ENCODE assay signal across 9 mouse cellular contexts in the genomic region with DNA sequence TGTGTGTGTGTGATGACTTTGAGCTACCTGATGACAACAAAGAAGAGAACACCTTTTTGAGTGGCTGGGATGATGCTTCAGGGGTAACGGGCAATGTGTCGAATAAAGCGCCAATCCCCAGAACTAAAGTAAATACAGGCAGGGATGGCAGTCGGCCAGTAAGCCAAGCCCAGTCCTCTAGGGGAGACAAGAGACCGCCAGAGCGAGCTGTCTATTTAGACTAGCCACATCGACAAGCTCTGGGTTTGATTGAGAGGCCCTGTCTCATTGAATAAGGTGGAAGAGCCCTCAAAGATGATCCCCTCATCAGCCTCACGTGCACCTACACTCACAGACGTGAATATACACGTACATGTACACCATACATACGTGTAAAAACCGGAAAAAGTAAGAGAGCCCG. TPM values are rescaled to one million over a fixed set of nuclear protein-coding genes. Genes with fewer than 3 reads are reported as not detected.
DNase-seq lines count a peak whose midpoint lies in the region; ATAC-seq lines count a peak whose summit lies in the region.
"Had no signal": no experiment of that assay in that cellular context is flagged by ENCODE, and none has a peak within 500 bp of the region (broad histone marks: within the 10 kb centered on the region; RNA-seq: fewer than 3 reads in every experiment).

No protein-coding gene starts in this region.

- H3K36me3 ChIP-seq in hindbrain, embryonic 14.5 days (replicated peaks; ENCODE audit: control insufficient read depth, insufficient read depth): no peaks in the 10 kb centered on the region
- H3K36me3 ChIP-seq in hindbrain, embryonic 12.5 days: no peaks in the 10 kb centered on the region
- H3K36me3 ChIP-seq: kidney, embryonic 15.5 days; stomach, embryonic 15.5 days had no signal

- peak; percentile 63 for DNase-seq in hindbrain, embryonic 14.5 days (ENCODE audit: low spot score)
- peak; percentile 24 for DNase-seq in urinary bladder, postnatal 14 days (ENCODE audit: low spot score)
- DNase-seq in urinary bladder, postnatal 4 days (ENCODE audit: low spot score in 2 of 2): no peak
- peak; percentile 69 for DNase-seq in lung, postnatal 36 days
- no peak for DNase-seq in frontal cortex, postnatal 14 days (ENCODE audit: low spot score in 2 of 2)
- no peak for DNase-seq in cerebellum, adult 9-11 months

- no peaks in the 10 kb centered on the region for H3K9me3 ChIP-seq in hindbrain, embryonic 14.5 days (ENCODE audit: control insufficient read depth, low read length)
- H3K9me3 ChIP-seq in hindbrain, embryonic 12.5 days (replicated peaks): no peaks in the 10 kb centered on the region
- H3K9me3 ChIP-seq: kidney, embryonic 15.5 days; stomach, embryonic 15.5 days had no signal

- no peak overlapping the region for H3K9ac ChIP-seq in hindbrain, embryonic 14.5 days
- no peak overlapping the region for H3K9ac ChIP-seq in hindbrain, embryonic 12.5 days
- H3K9ac ChIP-seq: kidney, embryonic 15.5 days; stomach, embryonic 15.5 days had no signal

- H3K4me3 ChIP-seq in hindbrain, embryonic 14.5 days (replicated peaks; ENCODE audit: low read length): no peak overlapping the region
- no peak overlapping the region for H3K4me3 ChIP-seq in hindbrain, embryonic 12.5 days
- H3K4me3 ChIP-seq: kidney, embryonic 15.5 days; stomach, embryonic 15.5 days had no signal

- peaks cover 11% of the 10 kb centered on the region; the same call in 1 of the 2 replicates for H3K4me1 ChIP-seq in hindbrain, embryonic 14.5 days (replicated peaks; ENCODE audit: control insufficient read depth, insufficient read depth, low read length)
- H3K4me1 ChIP-seq in hindbrain, embryonic 12.5 days: peaks cover 15% of the 10 kb centered on the region

- H3K27me3 ChIP-seq in hindbrain, embryonic 14.5 days (ENCODE audit: control insufficient read depth, insufficient read depth, low read length): no peaks in the 10 kb centered on the region
- H3K27me3 ChIP-seq in hindbrain, embryonic 12.5 days: no peaks in the 10 kb centered on the region
- H3K27me3 ChIP-seq: kidney, embryonic 15.5 days; stomach, embryonic 15.5 days had no signal

- WGBS in hindbrain, embryonic 14.5 days: 64% methylated on average over 13 of the region's 13 CpGs
- WGBS in hindbrain, embryonic 12.5 days: 77% methylated on average over 13 of the region's 13 CpGs

- ATAC-seq in hindbrain, embryonic 14.5 days (ENCODE audit: low FRiP score): no peak; the same call in 1 of the 2 replicates
- no peak for ATAC-seq in hindbrain, embryonic 12.5 days (ENCODE audit: low FRiP score)

- no peak overlapping the region for H3K27ac ChIP-seq in hindbrain, embryonic 14.5 days
- H3K27ac ChIP-seq in hindbrain, embryonic 12.5 days: no peak overlapping the region
- H3K27ac ChIP-seq: kidney, embryonic 15.5 days; stomach, embryonic 15.5 days had no signal

- H3K4me2 ChIP-seq in hindbrain, embryonic 14.5 days (replicated peaks): no peak overlapping the region
- H3K4me2 ChIP-seq in hindbrain, embryonic 12.5 days (replicated peaks): no peak overlapping the region
- H3K4me2 ChIP-seq: kidney, embryonic 15.5 days; stomach, embryonic 15.5 days had no signal

RNA-seq across cellular contexts. Expression of a gene that starts 12.0 kb away (rescaled TPM):
- 40.7 and 45.2 TPM in 2 replicates for polyA plus RNA-seq in hindbrain, embryonic 14.5 days (2014; fragmentation: Nextera tagmentation; extraction: Ambion mirVana)
- polyA plus RNA-seq in hindbrain, embryonic 12.5 days (2016; fragmentation: Nextera tagmentation; extraction: Ambion mirVana): 47.4 and 47.9 TPM in 2 replicates

RNA-seq across cellular contexts. Expression of a gene that starts 48.2 kb away (rescaled TPM):
- polyA plus RNA-seq in hindbrain, embryonic 14.5 days (2014; fragmentation: Nextera tagmentation; extraction: Ambion mirVana): 226 and 246 TPM in 2 replicates
- 195 and 207 TPM in 2 replicates for polyA plus RNA-seq in hindbrain, embryonic 12.5 days (2016; fragmentation: Nextera tagmentation; extraction: Ambion mirVana)

Comparison
In these comparisons a context has a peak if more than half of its experiments do, and no peak if none do; other contexts are left out.
1. DNase-seq: peak in hindbrain, embryonic 14.5 days (single experiment), urinary bladder, postnatal 14 days (single experiment) and lung, postnatal 36 days (single experiment); none in urinary bladder, postnatal 4 days (0 of 2), frontal cortex, postnatal 14 days (0 of 2) and cerebellum, adult 9-11 months (single experiment).